Mouse (Mus musculus) central nervous system, embryonic 18 days (tissue): ENCODE data around the gene Olfr1247. TPM values are rescaled to one million over a fixed set of nuclear protein-coding genes. Genes with fewer than 3 reads are reported as not detected.

Source experiments
- polyA plus RNA-seq: library from polyadenylated mRNA; depleted of rRNA; stranded (reverse); fragments of >200 nt; gene quantifications from 2 replicates; pipeline ENCODE4 v1.2.3, GENCODE M21; 2012; rRNA removed

The Olfr1247 gene
- polyA plus RNA-seq = not detected in 2 replicates

GRCm38 (mm10) chr2:89614030-89614429 is at the start of gene Olfr1247:
Gene Olfr1247 (minus strand): TSS chr2:89614130.

GRCm38 (mm10) chr2:89661367-89661766 is 47.4 kb upstream of the Olfr1247 start, which contains the start of gene Olfr1250:
Gene Olfr1250 (minus strand): TSS chr2:89661467.

GRCm38 (mm10) chr2:89634883-89635282 is 21.0 kb upstream of the Olfr1247 start, which contains the start of gene Olfr1249:
Gene Olfr1249 (minus strand): TSS chr2:89634983.

GRCm38 (mm10) chr2:89618145-89618544 is 4.2 kb upstream of the Olfr1247 start, which contains the start of gene Olfr1248:
Gene Olfr1248 (minus strand): TSS chr2:89618245.

GRCm38 (mm10) chr2:89593057-89593456 is 20.9 kb downstream of the Olfr1247 start, which contains the start of gene Olfr1246:
Gene Olfr1246 (minus strand): TSS chr2:89593157.

GRCm38 (mm10) chr2:89578347-89578746 is 35.6 kb downstream of the Olfr1247 start, which contains the start of gene Olfr1245:
Gene Olfr1245 (minus strand): TSS chr2:89578447.

Other genes with a start within 250 kb of the Olfr1247 start
- gene Olfr1234, start 249.3 kb downstream of the Olfr1247 start, polyA plus RNA-seq = not detected in 2 replicates
- gene Olfr1238, start 204.5 kb downstream of the Olfr1247 start, polyA plus RNA-seq = not detected in 2 replicates
- gene Olfr1239, start 193.7 kb downstream of the Olfr1247 start, polyA plus RNA-seq = not detected in 2 replicates
- not detected in 2 replicates for gene Olfr1240, start 171.1 kb downstream of the Olfr1247 start, polyA plus RNA-seq
- not detected in 2 replicates for gene Olfr1241, start 127.0 kb downstream of the Olfr1247 start, polyA plus RNA-seq
- not detected in 2 replicates for gene Olfr1242, start 115.8 kb downstream of the Olfr1247 start, polyA plus RNA-seq
- not detected in 2 replicates for gene Olfr1243, start 82.6 kb downstream of the Olfr1247 start, polyA plus RNA-seq
- gene Olfr1245, start 35.7 kb downstream of the Olfr1247 start, polyA plus RNA-seq = not detected in 2 replicates
- gene Olfr1246, start 21.0 kb downstream of the Olfr1247 start, polyA plus RNA-seq = not detected in 2 replicates
- not detected in 2 replicates for gene Olfr1248, start 4.1 kb upstream of the Olfr1247 start, polyA plus RNA-seq
- not detected in 2 replicates for gene Olfr1249, start 20.9 kb upstream of the Olfr1247 start, polyA plus RNA-seq
- not detected in 2 replicates for gene Olfr1250, start 47.3 kb upstream of the Olfr1247 start, polyA plus RNA-seq
- not detected in 2 replicates for gene Olfr1251, start 57.8 kb upstream of the Olfr1247 start, polyA plus RNA-seq
- gene Olfr1252, start 110.9 kb upstream of the Olfr1247 start, polyA plus RNA-seq = not detected in 2 replicates
- gene Olfr1253, start 143.0 kb upstream of the Olfr1247 start, polyA plus RNA-seq = not detected in 2 replicates
- not detected in 2 replicates for gene Olfr1254, start 179.5 kb upstream of the Olfr1247 start, polyA plus RNA-seq
- gene Olfr1255, start 197.9 kb upstream of the Olfr1247 start, polyA plus RNA-seq = not detected in 2 replicates
- not detected in 2 replicates for gene Olfr1256, start 227.4 kb upstream of the Olfr1247 start, polyA plus RNA-seq
- 0.14 TPM in 1 of 2 replicates, not detected in the other for gene Olfr48, start 234.1 kb upstream of the Olfr1247 start, polyA plus RNA-seq